Mouse (Mus musculus): ENCODE results near the gene Egfl7.

The Egfl7 gene

GRCm38 (mm10) chr2:26611054-26611453, 31.2 kb downstream of the Egfl7 start:
- no peak for DNase-seq (ENCODE audit: inconsistent ontology term)

DNA sequence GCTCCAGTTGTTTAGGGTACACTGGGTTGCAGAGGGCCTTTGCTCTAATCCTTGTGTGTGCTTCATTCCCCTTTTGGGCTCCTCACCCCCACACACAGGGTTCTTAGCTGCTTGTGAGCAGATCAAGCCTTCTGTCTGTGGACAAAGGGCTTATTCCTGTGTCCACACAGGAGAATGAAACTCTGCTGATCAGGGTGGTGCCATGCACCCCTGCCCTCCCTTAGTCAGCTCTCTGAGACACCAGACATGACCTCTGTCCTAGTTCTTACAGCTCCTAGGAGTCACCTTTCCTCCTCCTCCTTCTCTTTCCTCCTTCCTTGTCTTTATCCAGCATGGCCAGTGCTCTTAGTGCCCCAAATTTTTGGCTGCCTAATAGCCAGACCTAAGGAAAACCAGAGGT, 32.1 kb downstream of the Egfl7 start:
- no peak for DNase-seq (ENCODE audit: inconsistent ontology term)

DNA sequence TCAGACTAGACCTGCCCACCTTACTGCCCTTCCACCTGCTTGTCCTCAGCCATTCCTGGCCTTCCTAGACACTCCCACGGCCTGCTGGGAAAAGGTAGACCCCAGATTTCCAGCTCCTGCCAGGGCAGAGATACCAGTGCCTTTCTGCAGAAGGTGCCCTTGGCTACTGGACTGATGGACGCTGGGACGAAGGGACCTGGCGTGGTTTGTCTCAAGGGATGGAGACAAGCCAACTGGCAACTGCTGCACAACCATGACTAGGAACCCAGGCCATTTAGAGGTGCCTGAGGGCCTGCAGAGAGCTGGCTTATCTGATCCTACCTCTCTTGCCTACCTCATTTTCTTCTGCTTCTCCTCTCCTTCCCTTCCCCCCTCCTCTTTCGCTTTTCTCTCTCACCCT, 35.1 kb downstream of the Egfl7 start:
- DNase-seq (ENCODE audit: inconsistent ontology term) = no peak

DNA sequence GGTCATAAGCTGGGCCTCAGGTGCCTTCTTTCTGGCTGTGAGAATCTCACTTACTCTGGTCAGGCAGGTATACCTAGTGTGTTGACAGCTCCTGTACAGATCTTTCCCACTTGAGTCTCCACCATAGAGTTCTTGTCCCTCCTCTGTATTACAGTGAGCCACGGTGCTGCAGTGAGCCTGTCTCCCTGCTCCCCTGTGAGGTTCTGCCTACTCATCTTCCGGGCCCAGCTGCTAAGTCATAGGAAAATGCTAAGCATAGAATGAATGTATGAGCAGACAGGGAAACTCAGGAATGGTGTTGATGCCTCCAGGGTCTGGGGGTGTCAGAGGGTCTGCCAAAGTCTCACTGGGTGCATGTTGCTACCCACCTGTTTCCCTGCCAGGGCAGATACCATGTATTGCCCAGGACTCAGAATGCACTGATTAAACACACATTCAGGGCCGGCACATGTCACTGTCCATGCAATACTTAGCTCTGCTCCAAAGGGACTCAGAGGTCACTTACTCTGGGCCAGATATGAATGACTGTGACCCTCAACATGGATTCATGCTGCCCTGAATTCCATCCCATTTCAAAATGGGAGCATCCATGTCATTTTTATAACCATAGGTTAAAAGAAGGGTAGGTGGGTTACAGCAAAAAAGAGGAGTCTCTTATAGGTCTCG, 35.8 kb downstream of the Egfl7 start:
- no peak for DNase-seq (ENCODE audit: inconsistent ontology term)

DNA sequence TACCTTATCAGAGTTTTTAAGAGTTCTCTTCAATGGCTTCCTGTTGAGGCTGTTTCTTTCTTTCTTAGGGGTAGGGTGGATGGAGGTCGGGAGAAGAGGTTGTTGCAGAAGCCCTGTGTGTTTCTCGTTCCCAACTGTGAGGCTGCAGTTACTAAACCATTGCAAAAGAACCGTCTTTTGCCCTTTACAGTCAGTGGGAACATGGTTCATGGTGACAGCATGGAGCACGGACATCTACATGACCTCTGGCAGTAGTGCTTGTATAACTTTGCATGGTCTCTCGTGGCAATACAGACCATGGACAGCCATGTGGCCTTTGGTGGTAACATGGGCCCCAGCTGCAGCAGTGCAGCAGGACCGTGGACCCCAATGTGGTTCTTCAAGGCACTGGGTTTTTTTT, 37.5 kb downstream of the Egfl7 start:
- DNase-seq (ENCODE audit: inconsistent ontology term) = no peak

GRCm38 (mm10) chr2:26617928-26618327, 38.1 kb downstream of the Egfl7 start:
- no peak for DNase-seq (ENCODE audit: inconsistent ontology term)

DNA sequence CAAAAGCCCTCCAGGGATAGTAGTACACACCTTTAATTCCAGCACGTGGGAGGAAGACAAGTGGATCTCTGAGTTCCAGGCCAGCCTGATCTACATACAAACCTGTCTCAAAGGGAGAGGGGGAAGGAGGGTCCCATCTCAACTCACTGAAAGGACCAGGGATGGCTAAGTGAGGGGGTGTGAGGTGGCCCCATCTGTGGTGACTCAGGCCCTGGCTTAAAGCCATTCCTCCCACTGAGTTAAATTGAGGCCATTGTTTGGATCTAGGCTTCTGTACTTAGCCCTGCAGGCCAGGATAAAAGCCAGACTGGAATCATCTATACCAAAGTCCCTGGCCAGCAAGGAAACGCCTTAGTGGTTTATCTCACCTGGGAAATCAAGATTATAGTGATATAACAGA, 41.4 kb downstream of the Egfl7 start:
- DNase-seq (ENCODE audit: inconsistent ontology term) = peak; percentile 65

- no peak for DNase-seq (ENCODE audit: inconsistent ontology term)
Measured at GRCm38 (mm10) chr2:26622984-26623383, 43.2 kb downstream of the Egfl7 start.

- no peak for DNase-seq (ENCODE audit: inconsistent ontology term)
Measured at GRCm38 (mm10) chr2:26625419-26625818, 45.6 kb downstream of the Egfl7 start.

- DNase-seq (ENCODE audit: inconsistent ontology term) = no peak
Measured at GRCm38 (mm10) chr2:26626081-26626480, 46.3 kb downstream of the Egfl7 start.

- DNase-seq (ENCODE audit: inconsistent ontology term) = peak; percentile 85
Measured at GRCm38 (mm10) chr2:26627921-26628739, 48.3 kb downstream of the Egfl7 start, which contains the start of gene Fam69b. TSS of gene Fam69b (plus strand) at chr2:26628457.

- DNase-seq (ENCODE audit: inconsistent ontology term) = peak; percentile 21
Measured at GRCm38 (mm10) chr2:26628792-26629437, 49.1 kb downstream of the Egfl7 start.

GRCm38 (mm10) chr2:26632541-26633395, 53.0 kb downstream of the Egfl7 start:
- no peak for DNase-seq (ENCODE audit: inconsistent ontology term)

DNA sequence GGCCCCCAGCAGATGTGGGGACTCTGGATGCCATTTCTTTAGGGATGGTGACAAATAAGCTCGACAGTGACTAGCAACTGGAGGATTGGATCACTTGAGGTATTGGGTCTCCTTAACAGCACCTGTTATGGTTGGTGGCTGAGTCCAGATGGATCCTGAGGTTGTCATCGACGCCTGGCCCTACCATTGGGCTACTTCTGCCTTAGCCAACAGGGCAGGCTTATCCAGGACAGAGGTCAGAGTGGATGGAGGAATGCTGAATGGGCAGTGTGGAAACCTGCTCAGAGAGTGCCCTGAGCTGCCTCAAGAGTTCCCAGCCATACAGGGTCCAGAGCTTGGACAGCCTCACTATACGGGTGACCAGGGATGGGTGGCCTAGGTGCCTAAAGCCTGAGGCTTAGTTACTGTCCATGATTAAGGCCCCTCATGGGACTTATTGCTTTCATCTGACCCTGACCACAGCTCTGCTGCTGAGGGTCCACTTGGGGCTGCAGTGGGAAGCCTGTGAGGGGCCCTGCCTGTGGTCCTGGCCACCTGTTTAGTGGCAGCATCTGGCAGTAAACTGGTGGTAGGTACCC, 54.2 kb downstream of the Egfl7 start:
- no peak for DNase-seq (ENCODE audit: inconsistent ontology term)

- DNase-seq (ENCODE audit: inconsistent ontology term) = no peak
Measured at GRCm38 (mm10) chr2:26634629-26635488, 55.0 kb downstream of the Egfl7 start.

DNA sequence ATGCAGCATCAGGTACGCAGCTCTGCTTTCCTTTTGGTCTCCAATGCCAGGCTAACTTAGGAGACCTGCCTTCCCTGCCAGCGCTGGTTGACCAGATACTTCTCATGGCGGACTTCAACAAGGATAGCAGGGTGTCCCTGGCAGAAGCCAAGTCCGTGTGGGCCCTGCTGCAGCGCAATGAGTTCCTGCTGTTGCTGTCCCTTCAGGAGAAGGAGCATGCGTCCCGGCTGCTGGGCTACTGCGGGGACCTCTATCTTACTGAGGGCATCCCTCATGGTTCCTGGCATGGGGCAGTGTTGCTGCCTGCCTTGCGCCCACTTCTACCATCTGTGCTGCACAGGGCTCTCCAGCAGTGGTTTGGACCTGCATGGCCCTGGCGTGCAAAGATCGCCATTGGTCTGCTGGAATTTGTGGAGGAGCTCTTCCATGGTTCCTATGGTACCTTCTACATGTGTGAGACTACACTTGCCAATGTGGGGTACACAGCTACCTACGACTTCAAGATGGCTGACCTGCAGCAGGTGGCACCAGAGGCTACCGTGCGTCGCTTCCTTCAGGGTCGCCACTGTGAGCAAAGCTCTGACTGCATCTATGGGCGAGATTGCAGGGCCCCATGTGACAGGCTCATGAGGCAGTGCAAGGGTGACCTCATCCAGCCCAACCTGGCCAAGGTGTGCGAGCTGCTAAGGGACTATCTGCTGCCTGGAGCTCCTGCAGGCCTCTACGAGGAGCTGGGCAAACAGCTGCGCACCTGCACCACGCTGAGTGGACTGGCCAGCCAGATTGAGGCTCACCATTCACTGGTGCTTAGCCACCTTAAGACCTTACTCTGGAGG, 55.9 kb downstream of the Egfl7 start:
- DNase-seq (ENCODE audit: inconsistent ontology term) = no peak

DNA sequence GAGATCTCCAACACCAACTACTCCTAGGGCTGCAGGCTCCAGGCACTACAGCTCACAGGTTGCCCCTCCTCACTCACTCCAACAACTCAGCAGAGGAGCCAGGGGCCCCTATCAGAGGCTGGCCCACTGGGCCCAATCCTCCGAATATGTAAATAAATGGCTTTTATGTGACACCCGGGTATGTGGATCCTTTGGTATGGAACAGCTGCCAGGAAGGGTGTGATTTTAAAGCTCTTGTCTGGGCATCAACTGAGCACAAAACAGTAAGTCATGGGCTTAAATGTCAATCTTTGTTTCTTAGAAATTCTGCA, 56.5 kb downstream of the Egfl7 start:
- no peak for DNase-seq (ENCODE audit: inconsistent ontology term)

DNA sequence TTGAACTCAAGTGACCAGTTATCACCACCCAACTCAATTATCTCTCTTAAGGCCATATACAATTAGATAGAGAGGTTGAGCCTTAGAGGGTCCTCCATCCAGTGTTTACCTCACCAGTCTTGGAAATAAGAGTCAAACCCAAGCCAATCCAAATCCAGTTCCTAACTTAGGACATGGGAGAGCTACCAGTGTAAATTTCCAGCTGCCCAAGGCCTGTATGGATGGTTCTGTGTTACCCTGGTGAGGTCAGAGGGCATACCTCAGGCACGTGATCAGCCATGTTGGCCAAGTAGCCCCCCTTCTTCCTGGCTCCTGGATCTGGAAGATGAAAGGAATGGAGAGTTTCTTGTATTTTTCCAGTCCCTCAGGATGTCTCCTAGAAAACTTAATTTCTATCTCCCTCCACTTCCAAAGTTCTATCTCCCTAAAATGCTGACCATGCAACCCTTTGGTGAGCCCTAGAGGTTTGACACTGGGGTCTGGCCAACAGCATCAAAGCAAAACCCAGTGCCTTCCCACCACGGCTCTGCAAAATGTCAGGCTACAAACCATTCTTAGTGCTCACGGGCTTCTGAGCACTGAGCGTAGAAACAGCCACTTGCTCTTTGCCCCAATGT, 57.6 kb downstream of the Egfl7 start:
- DNase-seq (ENCODE audit: inconsistent ontology term) = no peak

GRCm38 (mm10) chr2:26638039-26638438, 58.2 kb downstream of the Egfl7 start:
- no peak for DNase-seq (ENCODE audit: inconsistent ontology term)

Data from Muller cell, postnatal 12 days (primary cell).